Mouse (Mus musculus): ENCODE results near the gene Ccnc.

The Ccnc gene

GRCm38 (mm10) chr4:21801620-21802019, 74.1 kb downstream of the Ccnc start:
- no peak for DNase-seq (ENCODE audit: low read depth, low spot score)

- no peak for DNase-seq (ENCODE audit: low read depth, low spot score)
Observed at GRCm38 (mm10) chr4:21807204-21807603, 79.7 kb downstream of the Ccnc start.
